Mouse (Mus musculus) retina, postnatal 7 days (tissue): Measurements from ENCODE around the gene Aldh9a1.

Source experiments
- DNase-seq: peaks from one replicate; pipeline ENCODE4 v3.0.0-alpha.2; 2012; ENCODE audit warnings: low read depth, low spot score

Aldh9a1 gene

GRCm38 (mm10) chr1:167350597-167351415 is 1.0 kb downstream of the Aldh9a1 start:
- DNase-seq, result no peak

- no peak for DNase-seq
Measured at GRCm38 (mm10) chr1:167352403-167352802, 2.6 kb downstream of the Aldh9a1 start.

GRCm38 (mm10) chr1:167357387-167357786 is 7.6 kb downstream of the Aldh9a1 start:
- DNase-seq, result no peak

- DNase-seq, result no peak
Measured at GRCm38 (mm10) chr1:167358731-167359130, 8.9 kb downstream of the Aldh9a1 start.

GRCm38 (mm10) chr1:167360268-167360667 is 10.5 kb downstream of the Aldh9a1 start:
- no peak for DNase-seq

GRCm38 (mm10) chr1:167362819-167363218 is 13.0 kb downstream of the Aldh9a1 start:
- DNase-seq, result no peak

GRCm38 (mm10) chr1:167363322-167363721 is 13.5 kb downstream of the Aldh9a1 start:
- no peak for DNase-seq

GRCm38 (mm10) chr1:167365808-167366207 is 16.0 kb downstream of the Aldh9a1 start:
- DNase-seq, result no peak

- DNase-seq, result no peak
Measured at GRCm38 (mm10) chr1:167366621-167367020, 16.8 kb downstream of the Aldh9a1 start.

- no peak for DNase-seq
Measured at GRCm38 (mm10) chr1:167368018-167368417, 18.2 kb downstream of the Aldh9a1 start.

GRCm38 (mm10) chr1:167368513-167368912 is 18.7 kb downstream of the Aldh9a1 start:
- DNase-seq, result no peak

GRCm38 (mm10) chr1:167369905-167370304 is 20.1 kb downstream of the Aldh9a1 start:
- DNase-seq, result peak; percentile 77

- no peak for DNase-seq
Measured at GRCm38 (mm10) chr1:167372739-167373138, 22.9 kb downstream of the Aldh9a1 start.

- no peak for DNase-seq
Measured at GRCm38 (mm10) chr1:167374003-167374784, 24.4 kb downstream of the Aldh9a1 start.

- no peak for DNase-seq
Measured at GRCm38 (mm10) chr1:167374942-167375341, 25.2 kb downstream of the Aldh9a1 start.

GRCm38 (mm10) chr1:167378019-167378418 is 28.2 kb downstream of the Aldh9a1 start:
- no peak for DNase-seq

GRCm38 (mm10) chr1:167379751-167380150 is 30.0 kb downstream of the Aldh9a1 start:
- no peak for DNase-seq

GRCm38 (mm10) chr1:167380223-167380622 is 30.4 kb downstream of the Aldh9a1 start:
- DNase-seq, result no peak

GRCm38 (mm10) chr1:167381050-167382015 is 31.5 kb downstream of the Aldh9a1 start:
- DNase-seq, result no peak

- DNase-seq, result no peak
Measured at GRCm38 (mm10) chr1:167382316-167382715, 32.5 kb downstream of the Aldh9a1 start.

GRCm38 (mm10) chr1:167382763-167383162 is 33.0 kb downstream of the Aldh9a1 start:
- no peak for DNase-seq

- DNase-seq, result no peak
Measured at GRCm38 (mm10) chr1:167383178-167383577, 33.4 kb downstream of the Aldh9a1 start.
